ENCODE assay signal across 8 mouse cellular contexts in the genomic region with DNA sequence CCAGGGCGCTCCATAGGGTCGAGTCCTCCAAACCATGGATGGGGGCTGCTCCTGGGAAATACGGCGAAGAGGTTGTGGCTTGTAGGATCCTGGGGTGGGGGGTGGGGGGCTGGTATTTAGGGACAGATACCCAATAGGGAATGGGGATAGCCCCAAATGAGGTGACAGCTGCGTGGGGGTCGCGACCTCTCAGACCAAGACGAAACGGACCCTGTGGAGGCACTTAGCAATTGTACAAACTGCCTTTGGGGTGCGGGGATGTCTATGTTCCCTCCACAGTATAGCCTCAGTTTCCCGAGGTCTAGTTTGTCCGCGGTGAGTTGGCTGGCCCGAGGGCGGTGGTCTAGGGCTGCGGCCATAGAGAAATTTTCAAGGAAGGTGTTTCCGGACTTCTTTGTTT. TPM values are rescaled to one million over a fixed set of nuclear protein-coding genes. Genes with fewer than 3 reads are reported as not detected.
DNase-seq lines count a peak whose midpoint lies in the region; ATAC-seq and TF ChIP-seq lines count a peak whose summit lies in the region.

No protein-coding gene starts in this region.

- no peak for DNase-seq in left cerebral cortex, adult 2 months (ENCODE audit: extremely low spot score in 1 of 2, low spot score in 2 of 2)
- no peak for DNase-seq in left cerebral cortex, adult 8-10 months (ENCODE audit: low spot score in 2 of 2)
- no peak for DNase-seq in hindbrain, embryonic 11.5 days (ENCODE audit: low spot score)
- peak; percentile 1 for DNase-seq in liver
- no peak for DNase-seq in yolk sac, embryonic 10.5 days (ENCODE audit: low spot score)
- DNase-seq in lung, postnatal 4 days: no peak
- DNase-seq in frontal cortex, postnatal 25 days (ENCODE audit: low spot score in 2 of 2): no peak

- no peak for TF ChIP-seq CTCF in left cerebral cortex, adult 2 months (IDR thresholded peaks at IDR 0.05)

- H3K4me2 ChIP-seq in hindbrain, embryonic 11.5 days (replicated peaks; ENCODE audit: low read depth, low read length): peak overlapping the region; percentile 77
- H3K4me2 ChIP-seq in neural tube, embryonic 14.5 days (ENCODE audit: low read depth, low read length): peak overlapping the region; percentile 85

- no peak overlapping the region for H3K4me3 ChIP-seq in left cerebral cortex, adult 2 months
- peak overlapping the region; percentile 86 for H3K4me3 ChIP-seq in hindbrain, embryonic 11.5 days (ENCODE audit: low read depth, low read length)
- peak overlapping the region; percentile 57; the same call in 1 of the 2 replicates for H3K4me3 ChIP-seq in neural tube, embryonic 14.5 days (ENCODE audit: low read depth, low read length)

- H3K4me1 ChIP-seq in hindbrain, embryonic 11.5 days (replicated peaks; ENCODE audit: control insufficient read depth, insufficient read depth, low read length): 0 out of 2 replicates have a peak, but pooled peaks cover 3% of the 10 kb centered on the region
- peaks cover 17% of the 10 kb centered on the region; the same call in 1 of the 2 replicates for H3K4me1 ChIP-seq in neural tube, embryonic 14.5 days (ENCODE audit: control insufficient read depth, insufficient read depth, low read length)

- no peaks in the 10 kb centered on the region for H3K36me3 ChIP-seq in hindbrain, embryonic 11.5 days (ENCODE audit: control insufficient read depth, insufficient read depth, low read length)
- no peaks in the 10 kb centered on the region for H3K36me3 ChIP-seq in neural tube, embryonic 14.5 days (ENCODE audit: control insufficient read depth, insufficient read depth, low read length)

- 2% methylated on average over 17 of the region's 17 CpGs for WGBS in hindbrain, embryonic 11.5 days
- 1% methylated on average over 17 of the region's 17 CpGs for WGBS in neural tube, embryonic 14.5 days

- H3K9me3 ChIP-seq in hindbrain, embryonic 11.5 days (ENCODE audit: control insufficient read depth, low read length): no peaks in the 10 kb centered on the region
- no peaks in the 10 kb centered on the region for H3K9me3 ChIP-seq in neural tube, embryonic 14.5 days (ENCODE audit: control insufficient read depth, low read length)

- no peak for ATAC-seq in hindbrain, embryonic 11.5 days (ENCODE audit: low FRiP score)
- ATAC-seq in neural tube, embryonic 14.5 days (ENCODE audit: low read depth): no peak

- H3K27me3 ChIP-seq in hindbrain, embryonic 11.5 days (ENCODE audit: control insufficient read depth, insufficient read depth, low read length): peaks cover 23% of the 10 kb centered on the region
- no peaks in the 10 kb centered on the region; the same call in 1 of the 2 replicates for H3K27me3 ChIP-seq in neural tube, embryonic 14.5 days (ENCODE audit: control insufficient read depth, insufficient read depth, low read length)

- intact Hi-C loops in left cerebral cortex, adult 2 months (cut with DNase I): loop anchor here (2.0 kb wide), 1 partner anchor 525 kb away; no protein-coding TSS in a partner anchor

- H3K9ac ChIP-seq in hindbrain, embryonic 11.5 days (ENCODE audit: low read depth, low read length): peak overlapping the region; percentile 37; the same call in 1 of the 2 replicates
- peak overlapping the region; percentile 41 for H3K9ac ChIP-seq in neural tube, embryonic 14.5 days (replicated peaks; ENCODE audit: low read depth, low read length)

- H3K27ac ChIP-seq in left cerebral cortex, adult 2 months: 0 out of 2 replicates have a peak overlapping the region, but pooled peaks have one; percentile 55
- peak overlapping the region; percentile 99 for H3K27ac ChIP-seq in hindbrain, embryonic 11.5 days (ENCODE audit: low read depth, low read length)
- H3K27ac ChIP-seq in neural tube, embryonic 14.5 days (ENCODE audit: low read depth, low read length): peak overlapping the region; percentile 78

RNA-seq across cellular contexts. Expression of gene Sall1, which starts 1.8 kb away (rescaled TPM):
- 10 to 100 TPM; 11.5 to 11.6 TPM for total RNA-seq in left cerebral cortex, adult 2 months (2021)
- 10 to 100 TPM; 14.2 to 19.3 (median 16.6) TPM for total RNA-seq in left cerebral cortex, adult 8-10 months (2022)
- 18.7 and 20.8 TPM in 2 replicates for polyA plus RNA-seq in hindbrain, embryonic 11.5 days (2014; fragmentation: Nextera tagmentation; extraction: Ambion mirVana)
- 17.7 and 21.3 TPM in 2 replicates for polyA plus RNA-seq in neural tube, embryonic 14.5 days (2014; fragmentation: Nextera tagmentation; extraction: Ambion mirVana)
